Comparison of ENCODE assay signal across 9 mouse cellular contexts in the genomic region with DNA sequence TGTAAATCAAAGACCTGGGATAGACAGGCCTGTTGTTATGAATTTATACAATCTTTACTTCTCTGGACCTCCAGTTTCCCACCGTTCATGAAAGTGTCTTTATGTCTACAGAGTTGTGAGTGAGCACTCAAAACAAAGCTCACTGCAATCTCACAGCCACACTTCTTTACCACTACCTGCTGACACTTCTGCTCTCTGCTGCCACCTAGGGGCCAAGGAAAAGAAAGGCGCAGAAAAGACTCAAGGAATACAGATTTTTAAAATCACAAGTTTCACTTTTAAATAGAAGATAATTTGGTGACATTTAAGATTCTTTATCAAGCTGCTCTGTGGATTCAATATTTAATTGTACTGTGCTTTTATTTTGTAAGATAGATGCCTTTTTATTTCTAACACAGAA. TPM values are rescaled to one million over a fixed set of nuclear protein-coding genes. Genes with fewer than 3 reads are reported as not detected.
DNase-seq lines count a peak whose midpoint lies in the region; TF ChIP-seq lines count a peak whose summit lies in the region.
"Had no signal": no experiment of that assay in that cellular context is flagged by ENCODE, and none has a peak within 500 bp of the region (broad histone marks: within the 10 kb centered on the region; RNA-seq: fewer than 3 reads in every experiment).

No protein-coding gene starts in this region.

- no peaks in the 10 kb centered on the region for H3K79me2 ChIP-seq in MEL (ENCODE audit: control insufficient read depth, insufficient read depth, low read length, poor library complexity)

- no peak overlapping the region for H3K4me3 ChIP-seq in MEL (ENCODE audit: control insufficient read depth in 1 of 2, insufficient read depth in 1 of 2, low read depth in 2 of 2, low read length in 2 of 2)
- H3K4me3 ChIP-seq: heart, embryonic 13.5 days had no signal

- H3K9me3 ChIP-seq in MEL (replicated peaks; ENCODE audit: insufficient read depth, low read length): no peaks in the 10 kb centered on the region
- H3K9me3 ChIP-seq: heart, embryonic 13.5 days had no signal

- TF ChIP-seq POLR2A in MEL (IDR thresholded peaks at IDR 0.05; ENCODE audit: control insufficient read depth in 1 of 2, insufficient read depth in 1 of 2, low read depth in 1 of 2, low read length in 2 of 2, poor library complexity in 1 of 2): no peak

- H3K9ac ChIP-seq in MEL (ENCODE audit: control insufficient read depth, low read depth, low read length, poor library complexity, severe bottlenecking): no peak overlapping the region
- H3K9ac ChIP-seq: heart, embryonic 13.5 days had no signal

- TF ChIP-seq RAD21 in MEL (IDR thresholded peaks at IDR 0.05; ENCODE audit: low read depth, low read length): peak; percentile 39

- peaks cover 0 to 2% of the 10 kb centered on the region in 2 experiments; a peak in 2 of 4 replicates for H3K4me1 ChIP-seq in MEL (ENCODE audit: control insufficient read depth in 1 of 2, insufficient read depth in 2 of 2, low read length in 2 of 2)

- no peak for TF ChIP-seq EP300 in MEL (IDR thresholded peaks at IDR 0.05; ENCODE audit: low read depth in 1 of 2, low read length in 2 of 2)

- DNase-seq in layer of hippocampus, postnatal 14 days (ENCODE audit: low spot score in 2 of 2): peak; percentile 23 to 50
- DNase-seq in layer of hippocampus, adult 9-11 months: no peak
- DNase-seq in MEL (ENCODE audit: low read depth, low spot score): peak; percentile 81
- DNase-seq in brain, embryonic 18.5 days (ENCODE audit: low read depth, low spot score): peak; percentile 28
- DNase-seq in forelimb bud, embryonic 11.5 days (ENCODE audit: low read depth, low spot score): peak; percentile 71
- peak; percentile 70 for DNase-seq in left cerebral cortex, postnatal 4 days
- peak; percentile 57 for DNase-seq in ovary, postnatal 36 days (ENCODE audit: low spot score)
- DNase-seq in urinary bladder, postnatal 14 days (ENCODE audit: low spot score): peak; percentile 72

- H3K27ac ChIP-seq in MEL (ENCODE audit: control insufficient read depth, low read depth, low read length): no peak overlapping the region
- H3K27ac ChIP-seq: heart, embryonic 13.5 days had no signal

- peaks cover 0 to 4% of the 10 kb centered on the region in 2 experiments; a peak in 2 of 4 replicates for H3K36me3 ChIP-seq in MEL (ENCODE audit: control insufficient read depth in 1 of 2, insufficient read depth in 2 of 2, low read length in 2 of 2)
- H3K36me3 ChIP-seq: heart, embryonic 13.5 days had no signal

- intact Hi-C loops in left cerebral cortex, postnatal 4 days (cut with DNase I): no loop called here

- peaks cover 0 to 3% of the 10 kb centered on the region in 2 experiments; a peak in 2 of 4 replicates for H3K27me3 ChIP-seq in MEL (ENCODE audit: control insufficient read depth in 1 of 2, insufficient read depth in 2 of 2, low read length in 2 of 2)
- H3K27me3 ChIP-seq: heart, embryonic 13.5 days had no signal

- peak; percentile 71 to 80 (median 76) for TF ChIP-seq CTCF in MEL (IDR thresholded peaks at IDR 0.05 in 2 of 3, conservative IDR thresholded peaks at IDR 0.05 in 1 of 3; ENCODE audit: control insufficient read depth in 1 of 3, insufficient read depth in 1 of 3, low read depth in 2 of 3, low read length in 3 of 3, poor library complexity in 1 of 3, severe bottlenecking in 1 of 3)

TF ChIP-seq in MEL, 35 proteins besides CTCF, POLR2A, EP300 and RAD21:
- TF ChIP-seq SMC3 (IDR thresholded peaks at IDR 0.05; ENCODE audit: low read depth, low read length) (peak; percentile 63), ZC3H11A (IDR thresholded peaks at IDR 0.05; ENCODE audit: low read depth, low read length) (peak; percentile 9; the same call in 1 of the 2 replicates), SIN3A (IDR thresholded peaks at IDR 0.05; ENCODE audit: low read length) (no peak), RCOR1 (IDR thresholded peaks at IDR 0.05; ENCODE audit: low read depth, low read length) (peak; percentile 68)
TF ChIP-seq in MEL: peak in this region for 3.

RNA-seq across cellular contexts. Expression of a gene that starts 15.5 kb away (rescaled TPM):
- 10 to 100 TPM; 27.5 to 30.4 TPM for total RNA-seq in layer of hippocampus, postnatal 14 days (2021)
- total RNA-seq in MEL (2012; rRNA removed): 3.2 and 3.4 TPM in 2 replicates
- 1 to 10 TPM in 1 of 2 experiments, not detected in 1; 5.2 TPM for polyA plus RNA-seq in MEL (2012; ENCODE audit: insufficient read depth in 1 of 2, insufficient read length in 2 of 2, low read depth in 1 of 2, low replicate concordance in 2 of 2, missing spikeins in 1 of 2)
- 10 to 100 TPM; 28.5 to 31.8 TPM for total RNA-seq in left cerebral cortex, postnatal 4 days (2021)
